Mouse (Mus musculus) B cell, adult 62 days (primary cell): Measurements from ENCODE around the gene Zfp367. TPM values are rescaled to one million over a fixed set of nuclear protein-coding genes. Genes with fewer than 3 reads are reported as not detected.

Experiments used
- total RNA-seq: library from RNA; stranded (reverse); gene quantifications from 4 replicates; pipeline ENCODE4 v1.2.4, GENCODE M21; 2023

Gene Zfp367
- total RNA-seq, result 15.7 to 22.9 TPM (median 19.4 TPM) in 4 replicates

DNA sequence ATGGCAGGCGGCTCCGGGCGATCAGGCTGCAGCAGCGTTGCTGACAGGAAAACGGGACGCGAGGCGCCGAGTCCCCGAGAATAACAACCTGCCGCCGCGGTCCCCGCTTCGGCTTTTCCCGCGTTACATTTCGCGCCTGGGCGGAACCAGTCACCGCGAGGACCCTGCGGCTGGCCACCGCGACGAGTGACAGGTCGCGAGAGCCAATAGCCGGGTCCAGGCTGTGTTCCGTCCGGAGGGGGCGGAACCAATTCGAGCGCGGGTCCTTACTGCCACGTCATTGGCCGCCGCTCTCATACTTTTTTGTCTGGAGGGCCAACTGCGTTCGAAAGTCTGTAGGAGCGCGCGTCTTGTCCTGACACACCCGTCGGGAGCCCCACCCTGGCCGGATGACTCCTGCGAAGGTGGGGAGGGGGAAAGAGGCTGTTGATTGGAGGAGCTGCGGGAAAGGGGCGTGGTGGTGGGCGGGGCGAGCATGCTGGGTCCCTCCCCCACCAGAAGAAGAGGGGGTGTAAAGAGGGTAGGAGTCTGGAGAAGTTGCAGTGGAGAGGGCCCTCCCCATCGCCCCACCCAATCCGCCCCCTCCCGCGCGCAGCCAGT, at the start of gene Zfp367:
TSS of gene Zfp367 (minus strand) at position 120 of the 600 bp plus-strand sequence.

DNA sequence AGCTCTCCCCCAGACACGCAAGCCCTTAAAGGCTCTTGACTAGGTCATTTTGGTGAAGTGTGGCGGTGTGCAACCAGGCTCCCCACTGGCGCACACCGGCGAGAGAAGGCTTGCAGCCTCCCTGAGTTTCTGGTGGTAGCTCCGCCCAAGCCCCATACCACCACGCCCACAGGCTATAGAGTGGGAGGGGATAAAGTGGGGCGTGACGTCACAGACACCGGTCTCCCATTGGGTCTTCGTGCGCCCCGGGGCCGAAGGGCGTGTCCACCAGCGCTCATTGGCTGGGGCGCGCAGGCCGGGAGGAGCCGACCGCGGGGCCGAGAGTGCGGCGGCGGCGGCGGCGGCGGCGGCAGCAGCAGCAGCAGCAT, 8.5 kb upstream of the Zfp367 start, which contains the start of gene Habp4:
TSS of gene Habp4 (plus strand) at position 277 of the 368 bp plus-strand sequence.

DNA sequence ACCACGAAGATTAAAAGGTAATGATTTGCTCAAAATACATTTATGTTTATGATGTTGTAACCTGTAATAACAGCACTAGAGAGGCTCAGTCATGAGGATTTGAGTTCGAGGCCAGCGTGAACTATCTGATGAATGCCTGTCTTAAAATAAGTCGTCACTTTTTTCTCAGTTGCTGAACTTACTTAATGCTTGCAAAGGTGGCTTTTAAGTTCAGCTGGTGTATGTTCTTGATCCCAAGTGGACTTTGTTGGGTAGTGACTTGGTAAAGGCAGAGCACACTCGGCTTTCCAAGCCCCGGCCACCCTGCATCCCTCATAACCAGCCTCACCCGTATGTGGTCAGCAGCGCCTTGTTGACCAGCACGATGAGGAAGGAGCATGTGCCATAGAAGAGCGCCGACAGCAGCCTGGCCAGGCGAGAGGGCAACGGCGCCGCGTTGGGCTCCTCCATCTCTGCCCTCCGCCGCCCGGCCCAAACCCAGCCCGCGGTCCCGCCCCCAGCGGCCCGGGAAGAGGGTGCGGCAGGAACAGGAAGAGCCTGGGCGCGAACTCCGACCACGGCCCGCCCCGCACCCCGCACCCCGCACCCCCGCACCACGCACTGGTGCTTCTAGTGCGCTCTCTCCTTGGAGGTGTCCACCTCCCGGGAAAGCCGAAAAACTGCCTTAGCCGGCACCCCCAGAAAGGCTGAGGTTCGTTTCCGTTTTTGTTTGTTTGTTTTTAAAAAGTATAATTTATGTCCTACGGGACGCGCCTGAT, 24.0 kb downstream of the Zfp367 start, which contains the start of gene Slc35d2:
TSS of gene Slc35d2 (minus strand) at position 511 of the 758 bp plus-strand sequence.

DNA sequence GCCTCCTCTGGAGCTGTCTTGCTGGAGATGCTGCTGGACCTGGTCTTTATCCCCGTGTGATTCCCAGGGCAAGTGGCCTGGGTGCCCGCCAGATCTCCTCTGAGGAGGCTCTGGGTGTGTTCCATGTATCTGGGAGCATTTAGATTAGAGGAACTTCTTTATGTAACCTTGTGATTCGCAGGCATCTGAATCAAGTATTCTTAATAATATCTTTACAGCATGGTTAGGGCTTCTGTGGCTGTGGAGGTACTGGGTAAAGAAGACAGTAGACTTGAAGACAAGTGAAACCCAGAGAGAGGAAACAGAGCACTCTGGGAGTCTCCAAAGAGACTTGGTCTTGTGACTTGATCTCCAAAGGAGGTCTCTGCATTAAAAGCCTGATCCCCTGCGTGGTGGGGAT, 63.9 kb downstream of the Zfp367 start, which contains the start of gene Hsd17b3:
TSS of gene Hsd17b3 (minus strand) at position 101 of the 400 bp plus-strand sequence.

Other genes starting within 250 kb of the Zfp367 start
- gene Hsd17b3, start 64.0 kb downstream of the Zfp367 start, total RNA-seq, result not detected in 4 replicates
- gene Slc35d2, start 23.8 kb downstream of the Zfp367 start, total RNA-seq, result 13.9 to 18.4 TPM (median 17.1 TPM) in 4 replicates
- gene Habp4, start 8.6 kb upstream of the Zfp367 start, total RNA-seq, result 8.7 to 14.4 TPM (median 12.5 TPM) in 4 replicates
- 4.1 to 5.9 TPM (median 4.7 TPM) in 4 replicates for gene Cdc14b, start 122.1 kb upstream of the Zfp367 start, total RNA-seq
- gene Aaed1, start 159.5 kb upstream of the Zfp367 start, total RNA-seq, result 32.9 to 40.5 TPM (median 35.4 TPM) in 4 replicates
- gene Ctsl, start 217.7 kb upstream of the Zfp367 start, total RNA-seq, result 19.5 to 28.5 TPM (median 21.1 TPM) in 4 replicates